Mouse (Mus musculus) myocyte (in vitro differentiated cells): ENCODE data around the gene Dnttip1.

Experiments
- CEBPB ChIP-seq: IDR thresholded peaks from 2 replicates; pipeline ENCODE4 v1.6.1; 2011; ENCODE audit warnings: mild to moderate bottlenecking, moderate library complexity; ENCODE audit not compliant: poor library complexity, insufficient read depth, severe bottlenecking
- E2F4 ChIP-seq: IDR thresholded peaks from one replicate; pipeline ENCODE4 v1.6.1; 2011; ENCODE audit warnings: mild to moderate bottlenecking, control low read depth, moderate library complexity; ENCODE audit not compliant: insufficient read depth
- MAX ChIP-seq: IDR thresholded peaks from one replicate; pipeline ENCODE4 v1.6.1; 2011; ENCODE audit warnings: low read depth, mild to moderate bottlenecking, control low read depth
- MYOD1 ChIP-seq, 3 experiments: IDR thresholded peaks; one replicate each; pipeline ENCODE4 v1.6.1; 2011; ENCODE audit warnings: control low read depth in 2 of 3, low read depth in 2 of 3, mild to moderate bottlenecking in 2 of 3, moderate library complexity in 1 of 3; ENCODE audit not compliant: insufficient read length in 2 of 3, control insufficient read depth in 1 of 3
- MYOG ChIP-seq, 3 experiments: IDR thresholded peaks; one replicate each; pipeline ENCODE4 v1.6.1; 2011; ENCODE audit warnings: control low read depth in 2 of 3, low read depth in 2 of 3, mild to moderate bottlenecking in 2 of 3; ENCODE audit not compliant: insufficient read length in 2 of 3, control insufficient read depth in 1 of 3, insufficient read depth in 1 of 3
- POLR2A ChIP-seq: IDR thresholded peaks from one replicate; pipeline ENCODE4 v1.6.1; 2011; ENCODE audit warnings: low read depth, mild to moderate bottlenecking, control low read depth, moderate library complexity; ENCODE audit not compliant: insufficient read length
- POLR2AphosphoS2 ChIP-seq: IDR thresholded peaks from one replicate; pipeline ENCODE4 v1.6.1; 2011; ENCODE audit warnings: low read depth, control low read depth; ENCODE audit not compliant: insufficient read length
- REST ChIP-seq: IDR thresholded peaks from one replicate; pipeline ENCODE4 v1.6.1; 2011; ENCODE audit warnings: mild to moderate bottlenecking, control low read depth, moderate library complexity; ENCODE audit not compliant: insufficient read depth, insufficient read length
- TCF12 ChIP-seq: IDR thresholded peaks from one replicate; pipeline ENCODE4 v1.6.1; 2011; ENCODE audit warnings: mild to moderate bottlenecking, control low read depth; ENCODE audit not compliant: poor library complexity, insufficient read depth, severe bottlenecking
- USF1 ChIP-seq: IDR thresholded peaks from one replicate; pipeline ENCODE4 v1.6.1; 2011; ENCODE audit warnings: low read depth, mild to moderate bottlenecking, control low read depth, moderate library complexity

DNA sequence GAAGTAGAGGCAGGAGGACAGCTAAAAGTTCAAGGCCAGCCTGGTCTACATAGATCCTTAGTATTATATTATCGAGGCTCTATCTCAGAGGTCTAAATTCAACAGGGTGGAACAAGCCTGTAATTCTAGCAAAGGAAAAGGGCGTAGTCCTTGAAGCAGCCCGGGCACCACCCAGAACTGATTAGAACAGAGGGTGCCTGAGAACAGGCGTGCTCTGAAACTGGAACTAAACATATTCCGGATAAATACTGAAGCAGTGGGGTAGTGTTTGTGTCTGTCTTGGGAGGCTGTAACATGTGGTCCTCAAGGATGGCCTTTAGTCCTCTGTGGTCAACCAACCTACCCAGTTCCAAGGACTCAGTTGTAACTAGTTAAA lies 28.2 kb downstream of the Dnttip1 start:
- no peak for TF ChIP-seq MYOD1 (IDR thresholded peaks at IDR 0.05; ENCODE audit: control insufficient read depth in 1 of 3, insufficient read length in 2 of 3, low read depth in 2 of 3)
- TF ChIP-seq POLR2A = no peak
- TF ChIP-seq MAX = no peak
- no peak for TF ChIP-seq E2F4
- no peak for TF ChIP-seq MYOG (IDR thresholded peaks at IDR 0.05; ENCODE audit: control insufficient read depth in 1 of 3, insufficient read depth in 1 of 3, insufficient read length in 2 of 3, low read depth in 2 of 3)
- no peak for TF ChIP-seq POLR2AphosphoS2
- no peak for TF ChIP-seq TCF12
- TF ChIP-seq CEBPB = no peak
- no peak for TF ChIP-seq USF1
- no peak for TF ChIP-seq REST
